Mouse (Mus musculus): ENCODE results near the gene Cntf. TPM values are rescaled to one million over a fixed set of nuclear protein-coding genes. Genes with fewer than 3 reads are reported as not detected.

The Cntf gene
- total and polyA plus RNA-seq, 3 experiments = 0.10 to 7.4 (median 3.0) TPM

DNA sequence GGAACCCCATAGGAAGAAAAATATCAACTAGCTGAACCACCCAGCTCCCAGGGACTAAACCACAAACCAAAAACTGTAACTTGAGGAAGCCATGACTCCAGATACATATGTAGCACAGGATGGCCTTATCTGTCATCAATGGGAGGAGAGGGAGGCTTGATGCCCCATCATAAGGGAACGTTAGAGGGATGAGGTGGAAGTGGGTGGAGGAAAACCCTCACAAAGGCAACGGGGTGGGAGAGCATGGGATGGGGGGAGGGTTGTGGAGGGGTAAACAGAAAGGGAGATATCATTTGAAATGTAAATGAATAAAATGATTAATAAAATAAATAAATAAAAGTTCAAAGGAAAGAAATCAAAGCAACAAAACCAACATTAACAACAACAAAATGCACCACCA is 45.0 kb downstream of the Cntf start:
- peaks cover 7% of the 10 kb centered on the region; the same call in 1 of the 2 replicates for H3K27me3 ChIP-seq (ENCODE audit: insufficient read depth, low read length)

GRCm38 (mm10) chr19:12719189-12719588 is 46.2 kb downstream of the Cntf start:
- no peak overlapping the region for H3K4me3 ChIP-seq (ENCODE audit: low read depth, low read length)
- H3K9me3 ChIP-seq (replicated peaks) = no peaks in the 10 kb centered on the region
- TF ChIP-seq POLR2AphosphoS5 (IDR thresholded peaks at IDR 0.05; ENCODE audit: insufficient replicate concordance, low read depth, low read length) (no peak), GATA2 (IDR thresholded peaks at IDR 0.05; ENCODE audit: borderline replicate concordance, low read depth, low read length) (no peak), GATA1 (IDR thresholded peaks at IDR 0.05; ENCODE audit: borderline replicate concordance, low read length) (no peak), CTCF (IDR thresholded peaks at IDR 0.05; ENCODE audit: low read depth, low read length) (no peak), TAL1 (conservative IDR thresholded peaks at IDR 0.05; ENCODE audit: low read depth, low read length) (no peak)
- ATAC-seq (ENCODE audit: extremely low read depth, insufficient number of reproducible peaks, low FRiP score, poor library complexity, severe bottlenecking) = no peak
- no peaks in the 10 kb centered on the region for H3K36me3 ChIP-seq (replicated peaks)
- peaks cover 7% of the 10 kb centered on the region; the same call in 1 of the 2 replicates for H3K27me3 ChIP-seq (ENCODE audit: insufficient read depth, low read length)
- no peaks in the 10 kb centered on the region for H3K4me1 ChIP-seq (ENCODE audit: insufficient read depth, low read depth, low read length)
- no peak for DNase-seq (ENCODE audit: low spot score)

More for the DNA sequence above, 45.0 kb downstream of the Cntf start:
- Histone ChIP-seq H3K4me3 (ENCODE audit: low read depth, low read length) (no peak overlapping the region), H3K9me3 (replicated peaks) (no peaks in the 10 kb centered on the region), H3K36me3 (replicated peaks) (no peaks in the 10 kb centered on the region), H3K4me1 (ENCODE audit: insufficient read depth, low read depth, low read length) (no peaks in the 10 kb centered on the region)
- ATAC-seq (ENCODE audit: extremely low read depth, insufficient number of reproducible peaks, low FRiP score, poor library complexity, severe bottlenecking) (no peak), DNase-seq (ENCODE audit: low spot score) (no peak)
- TF ChIP-seq TAL1 (conservative IDR thresholded peaks at IDR 0.05; ENCODE audit: low read depth, low read length) (no peak), GATA1 (IDR thresholded peaks at IDR 0.05; ENCODE audit: borderline replicate concordance, low read length) (no peak), POLR2AphosphoS5 (IDR thresholded peaks at IDR 0.05; ENCODE audit: insufficient replicate concordance, low read depth, low read length) (no peak), CTCF (IDR thresholded peaks at IDR 0.05; ENCODE audit: low read depth, low read length) (no peak)

Other genes with a start within 250 kb of the Cntf start
- gene Fam111a, start 219.9 kb downstream of the Cntf start, total RNA-seq (2014; fragmentation: Nextera tagmentation) = 45.3 TPM in 1 of 2 replicates, not detected in the other
- gene Fam111a, start 219.9 kb downstream of the Cntf start, total RNA-seq (2017) = 1.2 and 1.9 TPM in 2 replicates
- gene Fam111a, start 219.9 kb downstream of the Cntf start, polyA plus RNA-seq (2012) = 0.02 TPM in 1 of 2 replicates, not detected in the other
- not detected in 2 replicates for gene Gm4952, start 165.7 kb downstream of the Cntf start, total RNA-seq (2014; fragmentation: Nextera tagmentation)
- gene Gm4952, start 165.7 kb downstream of the Cntf start, total RNA-seq (2017) = 0.11 TPM in 1 of 2 replicates, not detected in the other
- gene Gm4952, start 165.7 kb downstream of the Cntf start, polyA plus RNA-seq (2012) = not detected in 2 replicates
- gene Glyat, start 132.3 kb downstream of the Cntf start, total RNA-seq (2014; fragmentation: Nextera tagmentation) = not detected in 2 replicates
- 0.11 and 0.12 TPM in 2 replicates for gene Glyat, start 132.3 kb downstream of the Cntf start, total RNA-seq (2017)
- not detected in 2 replicates for gene Glyat, start 132.3 kb downstream of the Cntf start, polyA plus RNA-seq (2012)
- gene Olfr1442, start 95.2 kb downstream of the Cntf start, total RNA-seq (2014; fragmentation: Nextera tagmentation) = not detected in 2 replicates
- 0.05 and 0.06 TPM in 2 replicates for gene Olfr1442, start 95.2 kb downstream of the Cntf start, total RNA-seq (2017)
- not detected in 2 replicates for gene Olfr1442, start 95.2 kb downstream of the Cntf start, polyA plus RNA-seq (2012)
- not detected in 2 replicates for gene Olfr1443, start 87.5 kb downstream of the Cntf start, total RNA-seq (2014; fragmentation: Nextera tagmentation)
- under 0.01 and 0.05 TPM in 2 replicates for gene Olfr1443, start 87.5 kb downstream of the Cntf start, total RNA-seq (2017)
- not detected in 2 replicates for gene Olfr1443, start 87.5 kb downstream of the Cntf start, polyA plus RNA-seq (2012)
- gene Keg1, start 69.8 kb downstream of the Cntf start, total RNA-seq (2014; fragmentation: Nextera tagmentation) = not detected in 2 replicates
- 0.17 and 0.38 TPM in 2 replicates for gene Keg1, start 69.8 kb downstream of the Cntf start, total RNA-seq (2017)
- not detected in 2 replicates for gene Keg1, start 69.8 kb downstream of the Cntf start, polyA plus RNA-seq (2012)
- 90.3 and 97.4 TPM in 2 replicates for gene Zfp91, start 30.5 kb upstream of the Cntf start, total RNA-seq (2014; fragmentation: Nextera tagmentation)
- gene Zfp91, start 30.5 kb upstream of the Cntf start, total RNA-seq (2017) = 112 and 117 TPM in 2 replicates
- 26.5 and 36.0 TPM in 2 replicates for gene Zfp91, start 30.5 kb upstream of the Cntf start, polyA plus RNA-seq (2012)
- gene Lpxn, start 30.6 kb upstream of the Cntf start, total RNA-seq (2014; fragmentation: Nextera tagmentation) = 0.68 and 2.1 TPM in 2 replicates
- gene Lpxn, start 30.6 kb upstream of the Cntf start, total RNA-seq (2017) = 2.5 and 3.5 TPM in 2 replicates
- 0.03 TPM in 1 of 2 replicates, not detected in the other for gene Lpxn, start 30.6 kb upstream of the Cntf start, polyA plus RNA-seq (2012)
- not detected in 2 replicates for gene Gm5244, start 81.0 kb upstream of the Cntf start, total RNA-seq (2014; fragmentation: Nextera tagmentation)
- gene Gm5244, start 81.0 kb upstream of the Cntf start, total RNA-seq (2017) = not detected in 2 replicates
- not detected in 2 replicates for gene Gm5244, start 81.0 kb upstream of the Cntf start, polyA plus RNA-seq (2012)
- gene Olfr1444, start 91.7 kb upstream of the Cntf start, total RNA-seq (2014; fragmentation: Nextera tagmentation) = not detected in 2 replicates
- 0.16 TPM in 1 of 2 replicates, not detected in the other for gene Olfr1444, start 91.7 kb upstream of the Cntf start, total RNA-seq (2017)
- not detected in 2 replicates for gene Olfr1444, start 91.7 kb upstream of the Cntf start, polyA plus RNA-seq (2012)
- gene Olfr1445, start 118.2 kb upstream of the Cntf start, total RNA-seq (2014; fragmentation: Nextera tagmentation) = not detected in 2 replicates
- not detected in 2 replicates for gene Olfr1445, start 118.2 kb upstream of the Cntf start, total RNA-seq (2017)
- not detected in 2 replicates for gene Olfr1445, start 118.2 kb upstream of the Cntf start, polyA plus RNA-seq (2012)
- gene Olfr1446, start 127.9 kb upstream of the Cntf start, total RNA-seq (2014; fragmentation: Nextera tagmentation) = not detected in 2 replicates
- 0.06 and 0.16 TPM in 2 replicates for gene Olfr1446, start 127.9 kb upstream of the Cntf start, total RNA-seq (2017)
- gene Olfr1446, start 127.9 kb upstream of the Cntf start, polyA plus RNA-seq (2012) = not detected in 2 replicates
- gene Olfr1447, start 138.1 kb upstream of the Cntf start, total RNA-seq (2014; fragmentation: Nextera tagmentation) = not detected in 2 replicates
- gene Olfr1447, start 138.1 kb upstream of the Cntf start, total RNA-seq (2017) = 0.27 TPM in 1 of 2 replicates, not detected in the other
- gene Olfr1447, start 138.1 kb upstream of the Cntf start, polyA plus RNA-seq (2012) = not detected in 2 replicates
- not detected in 2 replicates for gene Olfr1448, start 158.8 kb upstream of the Cntf start, total RNA-seq (2014; fragmentation: Nextera tagmentation)
- 0.11 and 0.12 TPM in 2 replicates for gene Olfr1448, start 158.8 kb upstream of the Cntf start, total RNA-seq (2017)
- not detected in 2 replicates for gene Olfr1448, start 158.8 kb upstream of the Cntf start, polyA plus RNA-seq (2012)
- gene Olfr1449, start 165.2 kb upstream of the Cntf start, total RNA-seq (2014; fragmentation: Nextera tagmentation) = not detected in 2 replicates
- 0.49 TPM in 1 of 2 replicates, not detected in the other for gene Olfr1449, start 165.2 kb upstream of the Cntf start, total RNA-seq (2017)
- not detected in 2 replicates for gene Olfr1449, start 165.2 kb upstream of the Cntf start, polyA plus RNA-seq (2012)
- not detected in 2 replicates for gene Olfr1450, start 184.6 kb upstream of the Cntf start, total RNA-seq (2014; fragmentation: Nextera tagmentation)
- 0.16 TPM in 1 of 2 replicates, not detected in the other for gene Olfr1450, start 184.6 kb upstream of the Cntf start, total RNA-seq (2017)
- not detected in 2 replicates for gene Olfr1450, start 184.6 kb upstream of the Cntf start, polyA plus RNA-seq (2012)
- not detected in 2 replicates for gene Olfr1451, start 229.4 kb upstream of the Cntf start, total RNA-seq (2014; fragmentation: Nextera tagmentation)
- 0.27 TPM in 1 of 2 replicates, not detected in the other for gene Olfr1451, start 229.4 kb upstream of the Cntf start, total RNA-seq (2017)
- gene Olfr1451, start 229.4 kb upstream of the Cntf start, polyA plus RNA-seq (2012) = not detected in 2 replicates

All from G1E (cell line).